Mouse (Mus musculus) intestine, postnatal 0 days (tissue): ENCODE data around the gene S100z. TPM values are rescaled to one million over a fixed set of nuclear protein-coding genes. Genes with fewer than 3 reads are reported as not detected.

ENCODE experiments used
- ATAC-seq: fragments of 200-750 bp; cut with Nextera tagmentation; 2 replicates; pipeline ENCODE4 v1.8.0; 2017; ENCODE audit warnings: mild to moderate bottlenecking, moderate TSS enrichment, moderate library complexity
- H3K27ac ChIP-seq: fragments of 300-500 bp; sonication (generic); 2 replicates; pipeline ENCODE4 v1.5.1; 2014; ENCODE audit warnings: mild to moderate bottlenecking, low read depth, low read length, moderate library complexity
- H3K27me3 ChIP-seq: fragments of 300-500 bp; sonication (generic); replicated peaks from 2 replicates; pipeline ENCODE4 v1.6.1; 2014; ENCODE audit warnings: low read length, mixed read lengths; ENCODE audit not compliant: control insufficient read depth, insufficient read depth
- H3K36me3 ChIP-seq: fragments of 300-500 bp; sonication (generic); 2 replicates; pipeline ENCODE4 v1.6.1; 2014; ENCODE audit warnings: mild to moderate bottlenecking, moderate library complexity; ENCODE audit not compliant: control insufficient read depth, insufficient read depth
- H3K4me1 ChIP-seq: fragments of 300-500 bp; sonication (generic); replicated peaks from 2 replicates; pipeline ENCODE4 v1.6.1; 2014; ENCODE audit warnings: antibody characterized with exemption, low read length, mixed read lengths; ENCODE audit not compliant: control insufficient read depth, insufficient read depth
- H3K4me2 ChIP-seq: fragments of 300-500 bp; sonication (generic); replicated peaks from 2 replicates; pipeline ENCODE4 v1.6.1; 2014; ENCODE audit warnings: low read depth, mild to moderate bottlenecking, moderate library complexity
- H3K4me3 ChIP-seq: fragments of 300-500 bp; sonication (generic); 2 replicates; pipeline ENCODE4 v1.5.1; 2014; ENCODE audit warnings: low read depth, low read length
- H3K9ac ChIP-seq: fragments of 300-500 bp; sonication (generic); 2 replicates; pipeline ENCODE4 v1.6.1; 2014; ENCODE audit warnings: mild to moderate bottlenecking, low read depth, low read length
- H3K9me3 ChIP-seq: fragments of 300-500 bp; sonication (generic); 2 replicates; pipeline ENCODE4 v1.6.1; 2016; ENCODE audit warnings: mixed run types; ENCODE audit not compliant: control insufficient read depth
- CTCF ChIP-seq: sonication (generic); IDR thresholded peaks from 2 replicates; pipeline ENCODE4 v1.5.1; 2016; ENCODE audit warnings: low read depth, mild to moderate bottlenecking, control low read depth, antibody characterized with exemption, moderate library complexity
- WGBS: fragments of 180-500 bp; shearing (Covaris S2); extraction: QIAGEN DNeasy Blood & Tissue Kit; methylation state at CpG from one replicate; pipeline ENCODE4 v1.1.7; 2014; 5-methylcytosine and 5-hydroxymethylcytosine counted together
- polyA plus RNA-seq: library from polyadenylated mRNA; unstranded; fragments of >200 nt; fragmentation: Nextera tagmentation; extraction: Ambion mirVana; gene quantifications from 2 replicates; pipeline ENCODE4 v1.2.1, GENCODE M21; 2015

S100z gene
- polyA plus RNA-seq, 1 experiment from 2014 or later, result 2.1 TPM

GRCm38 (mm10) chr13:95521029-95521428, 42.5 kb upstream of the S100z start:
- H3K4me1 ChIP-seq, result no peaks in the 10 kb centered on the region; the same call in none of the 2 replicates
- no peaks in the 10 kb centered on the region for H3K36me3 ChIP-seq
- no peak for TF ChIP-seq CTCF
- no peaks in the 10 kb centered on the region for H3K9me3 ChIP-seq
- H3K27ac ChIP-seq, result peak overlapping the region; percentile 64; the same call in 1 of the 2 replicates
- WGBS, result 44% methylated on average over 6 of the region's 6 CpGs
- no peak overlapping the region for H3K4me3 ChIP-seq
- H3K27me3 ChIP-seq, result 0 out of 2 replicates have a peak, but pooled peaks cover 4% of the 10 kb centered on the region
- 0 out of 2 replicates have a peak overlapping the region, but pooled peaks have one; percentile 6 for H3K4me2 ChIP-seq
- no peak for ATAC-seq
- no peak overlapping the region for H3K9ac ChIP-seq

DNA sequence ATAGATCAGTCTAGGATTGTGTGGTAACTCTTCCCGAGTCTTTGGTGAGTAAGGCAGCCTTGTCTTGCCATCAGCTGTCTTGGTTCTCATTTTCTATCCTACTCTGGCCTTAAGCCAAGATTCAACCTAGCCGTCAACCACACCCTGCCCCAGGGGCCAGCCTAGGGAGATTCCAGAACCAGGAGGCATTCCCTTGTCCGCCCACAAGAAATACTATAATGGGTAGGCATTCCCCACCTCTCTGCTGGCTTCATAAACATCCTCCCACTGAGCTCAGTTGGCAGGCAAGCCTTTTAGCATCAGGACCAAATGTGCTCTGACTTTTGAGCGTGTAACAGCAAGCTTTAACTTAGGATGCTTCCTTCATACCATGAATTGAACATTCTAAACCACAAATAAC, 36.2 kb upstream of the S100z start:
- H3K4me2 ChIP-seq, result no peak overlapping the region
- no peak overlapping the region for H3K9ac ChIP-seq
- no peak overlapping the region for H3K27ac ChIP-seq
- WGBS, result 53% methylated on average over 4 of the region's 4 CpGs
- no peak overlapping the region for H3K4me3 ChIP-seq
- no peak for ATAC-seq
- no peaks in the 10 kb centered on the region; the same call in 1 of the 2 replicates for H3K4me1 ChIP-seq
- H3K9me3 ChIP-seq, result no peaks in the 10 kb centered on the region
- peaks cover 22% of the 10 kb centered on the region; the same call in 1 of the 2 replicates for H3K36me3 ChIP-seq
- H3K27me3 ChIP-seq, result no peaks in the 10 kb centered on the region
- no peak for TF ChIP-seq CTCF

DNA sequence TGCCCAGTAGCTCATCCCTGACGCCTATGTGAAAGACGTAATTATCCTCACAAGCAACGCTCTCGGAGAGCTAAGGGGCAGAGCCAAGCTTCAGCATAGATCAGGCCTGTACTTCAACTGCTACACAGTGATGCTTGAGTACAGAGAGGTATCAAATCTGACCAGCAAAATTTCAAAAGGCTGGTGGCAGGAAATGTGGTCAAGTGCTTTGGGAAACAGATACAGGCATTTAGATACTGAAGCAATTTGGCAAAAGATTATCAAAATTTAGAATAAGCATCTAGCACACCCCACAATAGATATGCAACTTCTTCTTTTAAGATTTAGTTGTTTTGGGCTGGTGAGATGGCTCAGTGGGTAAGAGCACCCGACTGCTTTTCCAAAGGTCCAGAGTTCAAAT, 31.5 kb upstream of the S100z start:
- TF ChIP-seq CTCF, result no peak
- 95% methylated on average over 5 of the region's 5 CpGs for WGBS
- Histone ChIP-seq H3K27ac (no peak overlapping the region), H3K4me1 (no peaks in the 10 kb centered on the region), H3K4me3 (no peak overlapping the region), H3K9ac (no peak overlapping the region), H3K27me3 (no peaks in the 10 kb centered on the region), H3K36me3 (peaks cover 22% of the 10 kb centered on the region; the same call in 1 of the 2 replicates), H3K9me3 (no peaks in the 10 kb centered on the region), H3K4me2 (no peak overlapping the region)
- ATAC-seq, result no peak

- TF ChIP-seq CTCF, result no peak
- ATAC-seq, result no peak
- Histone ChIP-seq H3K4me1 (no peaks in the 10 kb centered on the region), H3K27ac (no peak overlapping the region), H3K4me2 (no peak overlapping the region), H3K9me3 (no peaks in the 10 kb centered on the region), H3K4me3 (no peak overlapping the region), H3K27me3 (no peaks in the 10 kb centered on the region), H3K36me3 (no peaks in the 10 kb centered on the region), H3K9ac (no peak overlapping the region)
- 58% methylated on average over 8 of the region's 8 CpGs for WGBS
Measured at GRCm38 (mm10) chr13:95503279-95503917, 24.9 kb upstream of the S100z start.

- TF ChIP-seq CTCF, result no peak
- WGBS, result 90% methylated on average over 3 of the region's 3 CpGs
- no peak for ATAC-seq
Measured at GRCm38 (mm10) chr13:95496601-95497000, 18.1 kb upstream of the S100z start.

GRCm38 (mm10) chr13:95494812-95495211, 16.3 kb upstream of the S100z start:
- Histone ChIP-seq H3K27ac (no peak overlapping the region), H3K4me3 (no peak overlapping the region), H3K27me3 (no peaks in the 10 kb centered on the region), H3K36me3 (no peaks in the 10 kb centered on the region), H3K9ac (no peak overlapping the region), H3K4me1 (no peaks in the 10 kb centered on the region; the same call in 1 of the 2 replicates), H3K9me3 (no peaks in the 10 kb centered on the region), H3K4me2 (no peak overlapping the region)
- no peak for TF ChIP-seq CTCF
- no peak for ATAC-seq
- 60% methylated on average over 8 of the region's 8 CpGs for WGBS

More at GRCm38 (mm10) chr13:95496601-95497000, 18.1 kb upstream of the S100z start:
- Histone ChIP-seq H3K4me1 (no peaks in the 10 kb centered on the region; the same call in 1 of the 2 replicates), H3K27me3 (no peaks in the 10 kb centered on the region), H3K9me3 (no peaks in the 10 kb centered on the region), H3K4me2 (no peak overlapping the region), H3K4me3 (no peak overlapping the region), H3K9ac (no peak overlapping the region), H3K36me3 (no peaks in the 10 kb centered on the region), H3K27ac (no peak overlapping the region)
